Mouse (Mus musculus) lung, embryonic 14.5 days (tissue): ENCODE results near the gene Zfp618. TPM values are rescaled to one million over a fixed set of nuclear protein-coding genes. Genes with fewer than 3 reads are reported as not detected.
A peak's percentile ranks its signal among the peaks of the same experiment; 100 is the strongest.

Source experiments
- ATAC-seq: fragments of 200-750 bp; cut with Nextera tagmentation; 2 replicates; pipeline ENCODE4 v1.8.0; 2017; ENCODE audit warnings: mild to moderate bottlenecking, moderate TSS enrichment, moderate library complexity; ENCODE audit not compliant: insufficient read depth
- DNase-seq: peaks from one replicate; pipeline ENCODE4 v3.0.0-alpha.2; 2015
- H3K27ac ChIP-seq: fragments of 300-500 bp; sonication (generic); 2 replicates; pipeline ENCODE4 v1.5.1; 2014; ENCODE audit warnings: low read depth, mild to moderate bottlenecking, moderate library complexity
- H3K27me3 ChIP-seq: fragments of 300-500 bp; sonication (generic); 2 replicates; pipeline ENCODE4 v1.6.1; 2014; ENCODE audit warnings: low read length, control low read depth; ENCODE audit not compliant: insufficient read depth
- H3K36me3 ChIP-seq: fragments of 300-500 bp; sonication (generic); 2 replicates; pipeline ENCODE4 v1.6.1; 2014; ENCODE audit warnings: control low read depth; ENCODE audit not compliant: insufficient read depth
- H3K4me1 ChIP-seq: fragments of 300-500 bp; sonication (generic); 2 replicates; pipeline ENCODE4 v1.6.1; 2014; ENCODE audit warnings: antibody characterized with exemption, control low read depth; ENCODE audit not compliant: insufficient read depth
- H3K4me2 ChIP-seq: fragments of 300-500 bp; sonication (generic); 2 replicates; pipeline ENCODE4 v1.6.1; 2014; ENCODE audit warnings: mild to moderate bottlenecking
- H3K4me3 ChIP-seq: fragments of 300-500 bp; sonication (generic); 2 replicates; pipeline ENCODE4 v1.5.1; 2014; ENCODE audit warnings: low read depth, low read length
- H3K9ac ChIP-seq: fragments of 300-500 bp; sonication (generic); 2 replicates; pipeline ENCODE4 v1.6.1; 2014
- H3K9me3 ChIP-seq: fragments of 300-500 bp; sonication (generic); 2 replicates; pipeline ENCODE4 v1.6.1; 2016; ENCODE audit warnings: low read depth, low read length, control low read depth
- CTCF ChIP-seq: IDR thresholded peaks from 2 replicates; pipeline ENCODE4 v1.5.1; 2016; ENCODE audit warnings: antibody characterized with exemption, low read depth
- WGBS: fragments of 180-500 bp; shearing (Covaris S2); extraction: QIAGEN DNeasy Blood & Tissue Kit; methylation state at CpG from one replicate; pipeline ENCODE4 v1.1.7; 2014; 5-methylcytosine and 5-hydroxymethylcytosine counted together
- polyA plus RNA-seq: library from polyadenylated mRNA; unstranded; fragments of >200 nt; fragmentation: Nextera tagmentation; extraction: Ambion mirVana; gene quantifications from 2 replicates; pipeline ENCODE4 v1.2.1, GENCODE M21; 2014

The Zfp618 gene
- polyA plus RNA-seq, 1 experiment from 2014 or later, result 24.5 TPM

DNA sequence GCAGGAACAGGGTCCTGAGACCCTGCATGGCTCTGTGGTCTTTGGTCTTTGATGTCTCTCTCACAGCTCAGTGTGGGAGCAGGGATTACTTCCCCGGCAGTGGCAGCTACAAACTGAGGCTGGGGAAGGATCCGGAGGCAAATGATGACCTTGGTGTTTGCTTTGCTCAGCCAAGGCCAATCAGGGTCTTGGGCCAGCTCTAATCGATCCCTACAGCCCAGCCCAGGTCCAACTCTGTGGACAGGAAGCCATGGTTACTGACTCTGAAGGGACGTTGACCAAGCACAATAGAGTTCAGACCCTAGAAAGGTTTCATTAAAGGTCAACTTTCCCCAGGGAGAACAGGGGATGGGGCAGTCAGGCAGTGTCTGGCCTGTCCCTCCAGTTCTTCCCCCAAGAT is 188.7 kb downstream of the Zfp618 start:
- no peak overlapping the region for H3K9ac ChIP-seq
- H3K4me2 ChIP-seq, result no peak overlapping the region
- no peak overlapping the region for H3K4me3 ChIP-seq
- H3K36me3 ChIP-seq, result no peaks in the 10 kb centered on the region
- no peaks in the 10 kb centered on the region for H3K4me1 ChIP-seq
- no peaks in the 10 kb centered on the region for H3K27me3 ChIP-seq
- DNase-seq (no peak), ATAC-seq (no peak)
- 46% methylated on average over 4 of the region's 4 CpGs for WGBS
- TF ChIP-seq CTCF, result no peak
- no peaks in the 10 kb centered on the region for H3K9me3 ChIP-seq
- no peak overlapping the region for H3K27ac ChIP-seq

- Histone ChIP-seq H3K4me1 (no peaks in the 10 kb centered on the region), H3K9ac (no peak within 1 kb of the TSS), H3K27me3 (no peaks in the 10 kb centered on the region), H3K27ac (no peak within 1 kb of the TSS), H3K36me3 (no peaks in the 10 kb centered on the region), H3K9me3 (no peaks in the 10 kb centered on the region), H3K4me3 (no peak within 1 kb of the TSS), H3K4me2 (no peak within 1 kb of the TSS)
- no peak for TF ChIP-seq CTCF
- WGBS, result 63% methylated on average over 5 of the region's 5 CpGs
- ATAC-seq, result no peak
- DNase-seq, result no peak
Observed at GRCm38 (mm10) chr4:63154699-63155098, 189.3 kb downstream of the Zfp618 start, which contains the start of gene Ambp. Ambp (minus strand) TSS chr4:63154799.

DNA sequence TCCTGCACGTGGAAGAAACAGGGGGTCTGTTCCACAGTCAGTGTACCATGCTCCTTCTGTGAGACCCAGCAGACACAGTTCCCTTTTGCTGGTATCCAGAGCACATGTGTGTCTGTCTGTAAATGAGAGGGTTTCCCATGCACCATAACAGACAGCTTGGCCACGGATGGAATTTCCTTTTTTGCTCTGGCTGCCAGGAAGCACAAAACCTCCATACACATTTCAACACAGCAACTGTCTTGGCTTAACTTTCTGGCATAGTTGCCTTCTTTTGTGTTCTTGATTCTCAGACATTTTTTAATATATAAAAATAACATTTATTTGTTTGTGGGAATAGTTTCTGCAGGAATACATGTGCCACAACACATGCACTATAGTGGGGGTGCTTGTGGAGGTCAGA is 190.2 kb downstream of the Zfp618 start:
- Histone ChIP-seq H3K27ac (no peak overlapping the region), H3K27me3 (no peaks in the 10 kb centered on the region), H3K9ac (no peak overlapping the region), H3K9me3 (no peaks in the 10 kb centered on the region), H3K4me1 (no peaks in the 10 kb centered on the region), H3K36me3 (no peaks in the 10 kb centered on the region), H3K4me3 (no peak overlapping the region), H3K4me2 (no peak overlapping the region)
- TF ChIP-seq CTCF, result no peak
- DNase-seq (no peak), ATAC-seq (no peak)
- WGBS, result 59% methylated on average over 2 of the region's 2 CpGs

- Histone ChIP-seq H3K36me3 (no peaks in the 10 kb centered on the region), H3K27ac (peak overlapping the region; percentile 60; the same call in 1 of the 2 replicates)
- 46% methylated on average over 8 of the region's 8 CpGs for whole genome bisulfite sequencing
Observed at GRCm38 (mm10) chr4:63156726-63157634, 191.6 kb downstream of the Zfp618 start.

DNA sequence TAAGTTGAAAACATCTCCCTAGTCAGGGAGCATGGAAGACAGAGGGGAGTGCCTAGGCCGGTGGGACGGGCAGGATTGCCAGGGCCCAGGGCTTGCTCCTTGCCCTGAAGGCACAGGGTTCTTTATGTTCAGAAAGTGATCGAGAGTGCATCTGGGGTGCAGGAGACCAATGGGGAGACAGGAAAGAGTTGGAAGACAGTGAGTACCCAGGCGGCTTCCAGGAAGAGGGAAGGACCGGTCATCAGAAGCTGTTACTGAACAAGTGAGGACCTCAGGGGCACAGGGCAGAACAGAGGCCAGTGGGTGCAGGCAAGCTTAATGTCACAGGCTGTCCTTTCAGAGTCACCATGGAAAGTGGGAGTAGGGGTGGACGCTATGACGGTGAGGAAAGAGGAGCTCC is 192.8 kb downstream of the Zfp618 start:
- Histone ChIP-seq H3K4me2 (no peak overlapping the region), H3K9ac (no peak overlapping the region), H3K36me3 (no peaks in the 10 kb centered on the region), H3K27me3 (no peaks in the 10 kb centered on the region), H3K9me3 (no peaks in the 10 kb centered on the region), H3K4me3 (no peak overlapping the region), H3K27ac (0 out of 2 replicates have a peak overlapping the region, but pooled peaks have one; percentile 6), H3K4me1 (no peaks in the 10 kb centered on the region)
- ATAC-seq, result no peak
- WGBS, result 82% methylated on average over 7 of the region's 7 CpGs
- DNase-seq, result no peak
- no peak for TF ChIP-seq CTCF

More at GRCm38 (mm10) chr4:63156726-63157634, 191.6 kb downstream of the Zfp618 start:
- DNase-seq (peak; percentile 43), ATAC-seq (peak; percentile 80)
- Histone ChIP-seq H3K27me3 (no peaks in the 10 kb centered on the region), H3K4me2 (no peak overlapping the region), H3K4me1 (no peaks in the 10 kb centered on the region), H3K9ac (no peak overlapping the region), H3K9me3 (no peaks in the 10 kb centered on the region), H3K4me3 (no peak overlapping the region)
- no peak for TF ChIP-seq CTCF

DNA sequence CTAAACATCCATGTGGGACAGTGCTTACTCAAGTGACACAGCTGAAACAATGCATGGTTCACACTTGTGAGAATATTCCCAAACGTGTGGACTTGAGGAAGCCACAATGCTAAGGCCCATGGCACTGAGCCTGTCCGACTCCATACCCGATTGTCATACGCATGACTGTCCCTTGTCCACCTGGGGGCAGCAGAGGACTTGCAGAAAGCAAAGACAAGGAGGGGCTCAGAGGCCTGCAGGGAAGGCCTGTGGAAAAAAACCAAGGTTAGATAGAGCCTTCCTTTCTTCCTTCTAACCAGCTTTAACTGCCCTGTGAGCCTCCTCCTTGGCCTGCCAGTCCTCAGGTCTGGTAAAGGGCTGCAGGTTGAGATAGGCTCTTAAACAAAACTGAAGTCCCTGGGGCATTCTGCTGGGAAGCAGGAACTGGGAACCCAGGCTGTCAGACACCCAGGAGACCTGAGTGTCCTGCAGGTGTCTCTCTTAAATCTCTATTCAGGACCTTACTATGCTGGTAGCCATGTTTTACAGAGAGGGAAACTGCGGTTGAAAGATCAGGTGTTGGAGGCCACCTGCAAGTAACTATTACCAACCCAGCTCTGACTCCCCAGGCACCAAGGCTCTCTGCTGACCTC is 193.7 kb downstream of the Zfp618 start:
- no peaks in the 10 kb centered on the region for H3K4me1 ChIP-seq
- no peaks in the 10 kb centered on the region for H3K36me3 ChIP-seq
- peak; percentile 96 for TF ChIP-seq CTCF
- DNase-seq (peak; percentile 96), ATAC-seq (peak; percentile 87)
- H3K4me2 ChIP-seq, result no peak overlapping the region
- peak overlapping the region; percentile 9; the same call in 1 of the 2 replicates for H3K27ac ChIP-seq
- 10% methylated on average over 5 of the region's 5 CpGs for WGBS
- H3K9me3 ChIP-seq, result no peaks in the 10 kb centered on the region
- H3K27me3 ChIP-seq, result no peaks in the 10 kb centered on the region
- no peak overlapping the region for H3K9ac ChIP-seq
- no peak overlapping the region for H3K4me3 ChIP-seq

DNA sequence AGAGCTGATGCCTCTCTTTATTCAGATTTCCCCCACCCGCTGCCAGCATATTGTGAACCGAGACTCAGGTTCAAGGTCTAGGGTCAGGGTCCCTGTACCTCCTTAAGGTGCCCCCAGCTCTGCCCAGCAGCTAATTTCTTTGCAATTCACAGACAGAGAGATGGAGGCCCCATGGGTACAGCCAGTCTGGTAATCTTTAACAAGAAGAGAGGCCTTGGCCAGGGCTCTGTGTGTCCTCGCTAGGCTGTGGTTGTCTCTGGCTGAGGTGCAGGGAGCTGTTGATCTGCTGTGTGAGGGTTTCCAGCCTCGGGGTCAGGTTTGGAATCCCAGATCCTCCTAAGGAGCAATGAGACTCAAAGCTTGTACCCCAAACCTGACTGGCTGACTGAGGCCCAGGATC is 200.3 kb downstream of the Zfp618 start:
- no peak for TF ChIP-seq CTCF
- 89% methylated on average over 4 of the region's 4 CpGs for WGBS
- H3K4me3 ChIP-seq, result no peak overlapping the region

More for the DNA sequence above, 200.3 kb downstream of the Zfp618 start:
- Histone ChIP-seq H3K4me1 (no peaks in the 10 kb centered on the region; the same call in 1 of the 2 replicates), H3K4me2 (no peak overlapping the region), H3K9me3 (no peaks in the 10 kb centered on the region), H3K27me3 (no peaks in the 10 kb centered on the region), H3K9ac (no peak overlapping the region), H3K27ac (no peak overlapping the region), H3K36me3 (no peaks in the 10 kb centered on the region)
- ATAC-seq (no peak), DNase-seq (no peak)
